Mouse (Mus musculus) heart, postnatal 0 days (tissue): ENCODE measurements around the gene Asxl2. TPM values are rescaled to one million over a fixed set of nuclear protein-coding genes. Genes with fewer than 3 reads are reported as not detected.
"Not testable (repeated sequence)": the region's sequence is repeated elsewhere in the genome, so short reads cannot be mapped to it uniquely, and the experiment has no call there.

Experiments used
- ATAC-seq: fragments of 200-750 bp; cut with Nextera tagmentation; 2 replicates; pipeline ENCODE4 v1.8.0; 2017; ENCODE audit warnings: low read depth, moderate number of reproducible peaks, moderate library complexity; ENCODE audit not compliant: insufficient read depth
- DNase-seq: peaks from one replicate; pipeline ENCODE4 v3.0.0-alpha.2; 2016; ENCODE audit warnings: low spot score
- H3K27ac ChIP-seq: fragments of 300-500 bp; sonication (generic); 2 replicates; pipeline ENCODE4 v1.5.1; 2014; ENCODE audit warnings: low read depth, mild to moderate bottlenecking
- H3K27me3 ChIP-seq: fragments of 300-500 bp; sonication (generic); 2 replicates; pipeline ENCODE4 v1.6.1; 2014; ENCODE audit warnings: low read length, mixed read lengths; ENCODE audit not compliant: control insufficient read depth, insufficient read depth
- H3K36me3 ChIP-seq: fragments of 300-500 bp; sonication (generic); replicated peaks from 2 replicates; pipeline ENCODE4 v1.6.1; 2014; ENCODE audit warnings: low read length, mixed read lengths; ENCODE audit not compliant: control insufficient read depth, insufficient read depth
- H3K4me1 ChIP-seq: fragments of 300-500 bp; sonication (generic); 2 replicates; pipeline ENCODE4 v1.6.1; 2014; ENCODE audit warnings: antibody characterized with exemption; ENCODE audit not compliant: control insufficient read depth, insufficient read depth
- H3K4me2 ChIP-seq: fragments of 300-500 bp; sonication (generic); 2 replicates; pipeline ENCODE4 v1.6.1; 2014; ENCODE audit warnings: low read depth, mild to moderate bottlenecking, low read length, moderate library complexity
- H3K4me3 ChIP-seq: fragments of 300-500 bp; sonication (generic); 2 replicates; pipeline ENCODE4 v1.5.1; 2014; ENCODE audit warnings: low read depth, low read length
- H3K9ac ChIP-seq: fragments of 300-500 bp; sonication (generic); replicated peaks from 2 replicates; pipeline ENCODE4 v1.6.1; 2014; ENCODE audit warnings: low read depth, low read length, mixed read lengths
- H3K9me3 ChIP-seq: fragments of 300-500 bp; sonication (generic); replicated peaks from 2 replicates; pipeline ENCODE4 v1.6.1; 2016; ENCODE audit warnings: low read length; ENCODE audit not compliant: control insufficient read depth
- CTCF ChIP-seq: IDR thresholded peaks from 2 replicates; pipeline ENCODE4 v1.5.1; 2016; ENCODE audit warnings: antibody characterized with exemption, control low read depth, low read depth
- EP300 ChIP-seq: IDR thresholded peaks from 2 replicates; pipeline ENCODE4 v1.6.1; 2016; ENCODE audit warnings: antibody characterized with exemption, low read depth
- WGBS: fragments of 180-500 bp; shearing (Covaris S2); extraction: QIAGEN DNeasy Blood & Tissue Kit; methylation state at CpG from one replicate; pipeline ENCODE4 v1.1.7; 2014; 5-methylcytosine and 5-hydroxymethylcytosine counted together
- polyA plus RNA-seq: library from polyadenylated mRNA; unstranded; fragments of >200 nt; fragmentation: Nextera tagmentation; extraction: Ambion mirVana; gene quantifications from 2 replicates; pipeline ENCODE4 v1.2.1, GENCODE M21; 2015
- total RNA-seq: library from RNA; depleted of rRNA; stranded (reverse); fragments of >200 nt; gene quantifications from 2 replicates; pipeline ENCODE4 v1.2.3, GENCODE M21; 2014; ENCODE audit warnings: low replicate concordance

Gene Asxl2
- total and polyA plus RNA-seq, 2 experiments from 2014 or later, result 9.5 to 17.5 TPM

DNA sequence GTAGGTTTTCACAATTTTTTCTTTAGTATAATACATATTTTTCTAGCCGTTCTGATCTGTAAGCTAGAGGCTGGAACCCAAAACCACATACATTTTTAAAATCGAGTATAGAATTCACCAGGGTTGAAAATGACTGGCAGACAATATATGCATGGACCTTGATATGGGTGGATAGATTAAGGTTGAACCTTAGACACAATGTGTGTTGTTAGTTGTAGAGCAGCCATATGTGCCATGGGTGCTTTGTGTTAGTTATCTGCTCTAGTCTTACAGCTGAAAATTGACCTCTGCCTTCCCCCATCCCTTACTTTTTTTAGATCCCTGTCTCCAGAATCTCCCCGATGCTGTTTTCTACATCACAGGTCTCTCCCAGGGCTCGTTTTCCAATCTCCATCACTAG lies 73.0 kb downstream of the Asxl2 start:
- H3K4me1 ChIP-seq, result no peaks in the 10 kb centered on the region
- no peaks in the 10 kb centered on the region for H3K27me3 ChIP-seq
- ATAC-seq (no peak), DNase-seq (no peak)
- TF ChIP-seq CTCF (no peak), EP300 (no peak)
- no peak overlapping the region for H3K9ac ChIP-seq
- 69% methylated on average over 4 of the region's 4 CpGs for WGBS
- no peak overlapping the region for H3K27ac ChIP-seq
- no peaks in the 10 kb centered on the region for H3K9me3 ChIP-seq
- no peak overlapping the region for H3K4me3 ChIP-seq
- H3K36me3 ChIP-seq, result peaks cover 78% of the 10 kb centered on the region
- no peak overlapping the region for H3K4me2 ChIP-seq

DNA sequence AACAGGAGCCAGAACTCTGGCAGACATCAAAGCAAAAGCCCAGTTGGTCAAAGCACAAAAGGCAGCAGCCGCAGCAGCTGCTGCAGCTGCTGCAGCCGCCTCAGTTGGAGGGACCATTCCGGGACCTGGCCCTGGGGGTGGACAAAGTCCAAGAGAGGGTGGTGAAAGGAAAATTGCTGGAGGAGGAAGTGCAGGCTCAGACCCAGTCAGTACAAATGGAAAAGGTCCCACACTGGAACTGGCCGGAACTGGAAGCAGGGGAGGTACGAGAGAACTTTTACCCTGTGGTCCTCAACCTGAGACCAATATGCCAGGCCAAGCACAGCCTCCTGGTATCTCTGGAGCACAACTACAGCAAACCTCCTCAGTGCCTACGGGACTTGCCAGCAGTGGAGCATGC lies 73.4 kb downstream of the Asxl2 start:
- Histone ChIP-seq H3K9ac (no peak overlapping the region), H3K4me3 (no peak overlapping the region), H3K4me2 (no peak overlapping the region), H3K27ac (no peak overlapping the region), H3K9me3 (no peaks in the 10 kb centered on the region), H3K36me3 (peaks cover 75% of the 10 kb centered on the region), H3K27me3 (no peaks in the 10 kb centered on the region), H3K4me1 (no peaks in the 10 kb centered on the region)
- WGBS, result 67% methylated on average over 6 of the region's 6 CpGs
- ATAC-seq (no peak), DNase-seq (no peak)
- TF ChIP-seq CTCF, result no peak
- no peak for TF ChIP-seq EP300

DNA sequence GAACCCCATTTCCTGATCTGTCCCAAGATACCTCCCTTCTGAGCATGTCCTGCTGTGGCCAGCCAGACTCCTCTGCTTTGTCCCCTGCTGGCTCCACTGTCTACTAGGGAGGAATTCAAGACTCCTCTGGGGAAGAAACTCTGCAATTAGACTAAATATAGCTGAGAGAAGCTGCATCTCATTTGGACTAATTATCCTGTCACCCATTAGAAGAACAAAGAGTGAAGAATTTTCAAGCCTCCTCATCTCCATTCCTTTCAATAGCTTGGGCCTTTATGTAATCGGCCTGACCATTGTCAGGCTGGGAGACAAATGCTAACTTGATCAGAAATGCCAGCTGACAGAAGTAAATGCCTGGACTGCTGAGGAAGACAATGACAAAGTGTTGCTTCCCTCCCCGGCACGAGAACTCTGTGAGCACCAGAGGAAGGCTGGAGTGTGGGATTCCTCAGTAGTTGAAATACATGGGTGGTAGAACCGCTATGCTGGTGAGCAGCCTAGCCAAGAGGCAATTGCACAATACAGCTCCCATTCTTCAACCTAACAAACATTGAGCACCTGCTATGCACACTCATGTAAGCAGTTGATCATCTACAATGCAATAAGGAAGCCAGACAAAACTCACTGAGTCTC lies 92.1 kb downstream of the Asxl2 start:
- Histone ChIP-seq H3K9ac (no peak overlapping the region), H3K4me3 (no peak overlapping the region), H3K27ac (no peak overlapping the region), H3K27me3 (no peaks in the 10 kb centered on the region), H3K9me3 (no peaks in the 10 kb centered on the region), H3K4me2 (no peak overlapping the region), H3K4me1 (no peaks in the 10 kb centered on the region), H3K36me3 (no peaks in the 10 kb centered on the region)
- WGBS, result 77% methylated on average over 4 of the region's 4 CpGs
- DNase-seq (no peak), ATAC-seq (no peak)
- TF ChIP-seq CTCF (no peak), EP300 (no peak)

GRCm38 (mm10) chr12:3521806-3522205 lies 95.1 kb downstream of the Asxl2 start:
- not testable (repeated sequence) for H3K27me3 ChIP-seq, H3K4me1 ChIP-seq, H3K9ac ChIP-seq, H3K9me3 ChIP-seq, H3K27ac ChIP-seq, DNase-seq, H3K36me3 ChIP-seq, ATAC-seq, H3K4me2 ChIP-seq, H3K4me3 ChIP-seq
- 89% methylated on average over 6 of the region's 8 CpGs for WGBS

DNA sequence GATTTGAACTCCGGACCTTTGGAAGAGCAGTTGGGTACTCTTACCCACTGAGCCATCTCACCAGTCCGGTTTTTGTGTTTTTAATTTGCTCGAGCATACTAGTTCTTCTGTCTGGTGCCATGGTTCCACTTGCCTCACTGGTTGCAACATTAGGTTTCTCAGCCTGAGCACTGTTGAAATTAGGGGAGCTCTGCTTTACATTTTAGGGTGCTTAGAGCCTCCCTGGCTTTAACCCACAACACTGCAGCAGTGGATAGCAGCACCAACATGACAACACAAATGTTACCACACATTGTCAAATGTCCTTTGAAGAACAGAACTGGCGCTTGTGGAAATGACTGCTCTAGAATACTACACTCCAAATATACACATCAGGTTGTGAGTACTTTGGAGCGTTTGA lies 98.9 kb downstream of the Asxl2 start:
- Histone ChIP-seq H3K27ac (no peak overlapping the region), H3K4me3 (no peak overlapping the region), H3K9ac (no peak overlapping the region), H3K4me2 (no peak overlapping the region), H3K36me3 (no peaks in the 10 kb centered on the region), H3K9me3 (no peaks in the 10 kb centered on the region), H3K4me1 (no peaks in the 10 kb centered on the region), H3K27me3 (no peaks in the 10 kb centered on the region)
- TF ChIP-seq EP300, result no peak
- DNase-seq (no peak), ATAC-seq (no peak)
- 84% methylated on average over 5 of the region's 5 CpGs for WGBS

GRCm38 (mm10) chr12:3535446-3535845 lies 108.8 kb downstream of the Asxl2 start:
- WGBS, result 86% methylated on average over 1 of the region's 1 CpGs
- not testable (repeated sequence) for ATAC-seq

More at GRCm38 (mm10) chr12:3535446-3535845, 108.8 kb downstream of the Asxl2 start:
- H3K36me3 ChIP-seq, H3K9ac ChIP-seq, DNase-seq, H3K27me3 ChIP-seq, H3K9me3 ChIP-seq, H3K4me1 ChIP-seq, H3K4me3 ChIP-seq, H3K4me2 ChIP-seq, H3K27ac ChIP-seq: not testable (repeated sequence)
